Mouse (Mus musculus) neural tube, embryonic 10.5 days (tissue): ENCODE data around the gene Rpp25.

Experiments used
- DNase-seq: peaks from one replicate; pipeline ENCODE4 v3.0.0-alpha.2; 2017; ENCODE audit warnings: low spot score; ENCODE audit errors: extremely low spot score

The Rpp25 gene

DNA sequence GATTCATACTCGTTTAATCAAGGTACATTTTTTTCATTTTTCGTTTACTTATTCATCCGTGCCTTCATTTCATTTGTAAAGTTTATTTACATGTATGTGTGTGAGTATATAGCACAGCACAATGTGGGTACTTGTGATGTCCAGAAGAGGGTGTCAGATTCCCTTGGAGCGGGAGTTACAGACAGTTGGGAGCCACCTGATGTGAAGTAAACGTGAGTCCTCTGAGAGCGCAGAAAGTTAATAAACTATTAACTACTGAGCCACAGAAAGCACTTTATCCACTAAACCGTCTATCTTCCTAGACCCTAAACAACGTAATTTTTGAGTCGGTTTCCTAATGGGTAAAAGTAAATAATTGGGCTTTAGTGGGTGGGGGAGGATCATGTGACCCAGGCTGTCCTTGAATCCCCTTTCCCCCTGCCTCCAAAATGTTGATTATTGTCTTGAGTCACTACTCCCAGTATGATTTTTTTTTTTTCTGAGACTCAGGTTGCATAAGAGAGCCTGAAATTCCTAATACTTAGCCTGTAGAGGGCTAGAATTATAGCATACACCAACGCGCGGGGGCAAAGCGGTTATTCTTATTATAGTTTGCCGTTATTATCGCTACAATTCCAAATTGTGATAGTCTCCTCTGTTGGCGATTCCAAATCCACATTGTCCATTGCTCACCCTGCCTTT, 16.7 kb downstream of the Rpp25 start:
- DNase-seq = no peak

DNA sequence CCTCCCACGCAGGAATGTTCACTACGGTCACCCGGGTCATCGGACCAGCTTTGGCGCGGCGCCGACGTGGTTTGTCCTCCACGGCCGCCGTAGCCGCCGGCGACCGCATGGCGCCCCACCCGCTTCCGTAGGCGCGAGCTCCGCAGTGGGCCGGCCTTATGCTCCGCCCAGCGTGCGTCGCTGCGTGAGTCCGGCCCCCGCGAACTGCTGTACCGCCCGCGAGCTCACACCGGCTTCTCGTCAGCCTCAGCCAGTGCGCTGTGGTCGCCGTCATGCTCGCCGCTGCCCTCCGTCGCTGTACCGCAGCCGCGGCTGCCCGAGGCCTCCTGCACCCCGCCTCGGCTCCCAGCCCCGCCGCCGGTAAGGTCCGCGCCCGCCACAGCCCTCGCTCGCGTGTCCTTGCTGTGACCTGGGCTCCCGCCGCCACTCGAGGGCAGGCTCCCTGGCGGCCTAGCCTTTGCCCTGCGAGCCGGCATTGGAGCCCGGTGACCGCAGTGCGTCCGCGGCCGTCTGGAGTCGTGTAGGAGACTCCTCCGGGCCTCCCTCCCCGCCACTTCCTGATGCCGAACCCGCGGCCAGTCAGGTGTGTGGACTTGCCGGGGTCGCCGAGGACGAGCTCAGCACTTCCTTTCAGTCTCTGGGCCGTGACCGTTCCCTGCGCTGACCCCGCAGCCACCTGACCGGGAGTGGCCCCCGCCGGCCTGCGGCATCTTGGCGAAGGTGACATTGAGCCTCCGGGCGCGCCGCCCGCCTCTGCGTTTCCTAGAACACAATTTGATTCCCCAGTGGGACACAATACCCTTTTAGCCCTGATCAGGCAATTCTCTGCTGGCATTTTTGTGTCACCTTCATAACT, 17.5 kb downstream of the Rpp25 start, which contains the start of gene Cox5a:
Cox5a (plus strand) TSS at position 219 of the 856 bp plus-strand sequence.
- DNase-seq = peak; percentile 90

DNA sequence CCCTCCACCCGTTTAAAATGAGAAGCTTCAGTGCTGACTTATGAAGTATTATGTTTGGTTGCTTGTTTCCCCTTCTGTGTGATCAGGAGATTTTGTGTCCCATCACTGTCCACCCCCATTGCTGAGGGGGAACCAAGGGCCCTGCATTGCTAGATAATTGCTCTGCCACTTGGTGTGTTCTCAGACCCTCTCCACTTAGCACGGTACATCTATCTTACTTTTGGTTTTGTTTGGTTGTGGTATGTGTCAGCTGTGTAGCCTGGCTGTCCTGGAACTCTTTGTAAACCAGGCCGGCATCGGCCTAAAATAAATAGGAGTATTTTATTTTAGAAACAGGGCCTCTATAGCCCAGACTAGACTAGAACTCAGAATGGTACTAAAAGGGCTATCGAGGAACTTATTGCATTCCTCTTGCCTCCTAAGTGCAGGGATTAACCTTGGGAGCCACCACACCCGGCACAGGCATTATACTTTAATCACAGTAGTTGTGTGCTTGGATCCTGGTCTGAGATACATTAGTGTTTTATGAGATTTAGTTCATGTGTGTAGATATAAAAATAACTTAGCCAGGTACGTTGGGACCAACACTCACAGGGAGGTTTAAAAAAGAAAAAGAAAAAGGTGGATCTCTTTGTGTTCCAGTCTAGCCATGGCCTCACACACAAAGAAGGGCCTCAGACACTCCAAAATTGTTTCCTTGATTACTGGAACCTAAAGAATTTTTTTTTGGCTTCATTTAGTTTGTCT, 18.5 kb downstream of the Rpp25 start:
- no peak for DNase-seq

DNA sequence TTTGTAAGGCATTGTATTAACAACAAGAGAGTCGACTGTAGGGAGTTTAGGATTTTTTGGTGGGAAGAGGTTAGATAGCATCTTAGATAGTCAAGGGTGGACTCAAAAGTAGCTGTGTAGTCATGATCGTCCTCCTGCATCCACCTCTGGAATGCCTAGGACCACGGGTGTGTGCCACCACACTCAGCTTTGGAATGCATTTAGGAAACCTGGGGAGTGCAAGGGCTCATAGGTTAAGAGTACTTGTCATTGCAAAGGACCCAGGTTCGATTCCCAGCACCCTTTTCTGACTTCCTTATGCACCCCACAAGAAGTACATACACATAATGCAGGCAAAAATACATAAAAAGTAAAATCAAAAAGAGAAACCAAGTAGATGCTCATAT, 19.0 kb downstream of the Rpp25 start:
- DNase-seq = no peak

DNA sequence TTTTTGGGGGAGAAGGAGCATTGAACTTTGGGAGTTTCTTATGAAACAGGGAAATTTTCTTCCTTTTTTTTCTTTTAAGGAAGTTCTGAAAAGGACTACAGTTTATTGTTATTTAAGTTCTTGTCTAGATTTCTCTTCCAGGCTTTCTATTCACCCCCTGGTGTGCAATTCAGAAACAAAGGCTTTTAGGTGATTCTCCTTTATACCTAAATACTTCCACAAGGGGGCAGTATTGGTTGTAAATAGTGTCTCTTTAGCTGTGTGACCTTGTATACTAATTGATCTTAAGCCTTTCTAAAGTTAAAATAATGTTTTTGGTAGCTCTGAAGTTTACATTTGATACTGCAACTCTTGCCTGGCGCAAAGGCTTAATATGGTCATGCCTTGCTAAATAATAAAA, 19.9 kb downstream of the Rpp25 start:
- DNase-seq = no peak

DNA sequence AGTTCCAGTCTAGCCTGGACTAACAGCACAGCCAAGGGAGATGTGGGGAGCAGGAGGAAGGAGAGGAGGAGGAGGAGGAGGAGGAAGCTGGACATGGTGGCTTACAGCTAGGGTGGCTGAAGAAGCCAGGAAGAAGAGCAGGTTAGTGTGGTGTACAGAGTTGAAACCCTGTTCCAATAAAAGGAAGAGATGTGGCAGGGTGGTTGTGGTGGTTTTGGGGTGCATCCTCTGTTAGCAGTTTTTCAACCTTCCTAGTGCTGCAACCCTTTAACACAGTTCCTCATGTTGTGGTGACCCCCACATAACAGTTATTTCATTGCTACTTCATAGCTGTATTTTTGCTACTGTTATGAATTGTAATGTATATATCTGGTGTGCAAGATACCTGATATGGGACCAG, 20.6 kb downstream of the Rpp25 start:
- no peak for DNase-seq

DNA sequence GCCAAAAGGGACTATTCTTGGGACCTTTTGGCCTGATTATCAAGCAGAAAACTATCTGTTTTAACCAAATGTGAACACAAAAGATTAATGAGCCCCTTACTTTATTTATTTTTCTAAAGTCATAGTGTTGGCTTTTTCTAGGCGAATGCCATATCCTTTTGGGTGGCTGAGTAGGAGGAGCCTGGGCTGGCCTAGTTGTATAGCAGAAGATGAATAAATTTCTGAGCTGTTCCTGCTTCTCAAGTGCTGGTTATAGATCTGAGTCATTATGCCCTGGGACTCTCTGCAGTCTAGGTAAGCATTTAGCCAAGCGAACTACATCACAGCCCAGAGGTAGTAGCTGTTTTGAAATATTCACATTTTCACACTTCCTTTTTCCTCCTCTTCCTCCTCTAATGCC, 21.7 kb downstream of the Rpp25 start:
- DNase-seq = no peak

DNA sequence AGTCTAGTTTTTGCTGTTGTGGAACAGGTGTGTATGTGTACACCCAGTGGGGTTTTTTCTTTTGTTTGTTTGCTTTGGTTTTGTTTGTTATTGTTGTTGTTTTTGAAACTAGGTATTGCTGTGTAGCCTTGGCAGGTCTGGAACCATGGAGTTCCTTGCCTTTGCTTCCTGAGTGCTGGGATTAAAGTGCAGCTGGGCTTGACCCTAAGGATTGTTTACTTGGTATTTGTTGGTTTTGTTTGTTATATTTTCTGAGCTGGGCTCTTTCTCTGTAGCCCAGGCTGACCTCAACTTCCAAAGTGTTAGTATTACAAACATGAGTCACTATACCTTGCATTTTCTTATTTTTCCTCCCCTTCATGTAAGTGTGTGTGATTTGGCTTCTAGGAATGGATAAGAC, 22.6 kb downstream of the Rpp25 start:
- no peak for DNase-seq

DNA sequence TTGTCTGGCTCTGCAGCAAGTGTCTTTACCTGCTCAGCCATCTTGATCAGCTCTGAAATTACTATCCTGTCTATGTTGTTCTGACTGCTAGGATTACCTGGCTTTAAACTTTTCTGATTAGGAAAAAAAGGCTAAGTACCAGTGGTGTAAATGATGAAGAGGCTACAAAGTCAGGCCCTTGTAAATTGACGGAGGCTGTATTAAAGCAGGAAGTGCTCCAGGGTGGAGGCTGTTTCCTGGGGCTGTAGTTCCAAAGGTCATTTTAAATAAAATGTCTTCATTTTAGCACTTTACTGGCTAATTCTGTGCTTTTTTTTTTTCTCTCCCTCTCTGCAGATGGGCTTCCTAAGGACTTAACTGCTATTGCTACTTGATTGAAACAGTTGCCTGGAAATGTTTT, 28.1 kb downstream of the Rpp25 start:
- no peak for DNase-seq

DNA sequence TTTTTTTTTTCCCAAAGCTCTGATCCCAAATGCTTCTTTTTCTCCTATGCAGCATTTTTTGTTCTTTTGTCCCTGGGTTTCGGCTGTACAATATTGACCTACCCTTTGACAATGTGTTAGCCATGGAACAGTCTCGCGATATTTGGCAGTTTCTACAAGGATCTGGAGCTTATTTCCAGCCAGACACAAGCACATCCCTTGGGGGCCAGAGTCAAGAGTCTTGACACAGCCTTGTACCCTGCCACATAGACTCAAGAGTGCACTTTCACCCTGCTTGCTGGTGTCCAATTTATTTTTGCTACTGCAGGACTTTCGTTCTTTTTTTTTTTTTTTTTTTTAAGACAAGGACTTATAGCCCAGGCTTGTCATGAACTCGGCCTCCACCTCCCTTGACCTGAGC, 32.5 kb downstream of the Rpp25 start:
- no peak for DNase-seq

DNA sequence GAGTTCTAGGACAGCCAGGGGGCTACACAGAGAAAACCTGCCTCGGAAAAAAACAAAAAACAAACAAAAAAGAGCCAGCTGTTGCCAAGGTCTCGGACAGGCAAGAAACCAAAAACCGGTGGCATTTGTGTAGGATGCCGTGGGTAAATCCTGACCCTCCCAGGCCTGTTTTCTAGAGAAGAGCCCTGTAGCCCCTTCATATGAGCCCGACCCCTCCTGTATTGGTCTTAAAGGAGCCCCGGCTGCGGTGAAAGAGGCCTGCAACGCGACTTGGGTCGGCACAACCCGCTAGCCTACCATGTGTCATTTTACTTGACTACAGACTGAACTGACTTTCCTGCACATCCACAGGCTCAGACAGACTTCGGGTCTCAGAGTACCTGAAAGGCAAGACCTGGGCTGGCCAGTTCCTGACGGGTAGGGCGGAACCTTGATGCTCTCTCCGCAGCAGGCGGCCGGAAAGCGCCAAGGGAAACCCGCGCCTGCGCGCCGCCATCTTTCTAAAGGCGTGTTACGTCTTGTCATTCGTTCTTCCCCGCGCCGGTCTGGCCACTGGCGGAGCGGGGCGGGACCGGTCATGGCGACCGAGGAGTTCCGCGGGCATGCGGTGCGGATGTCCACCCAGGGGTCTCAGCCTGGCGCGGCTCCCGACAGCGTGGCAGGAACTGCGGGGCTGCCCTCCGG, 33.4 kb downstream of the Rpp25 start, which contains the start of gene Fam219b:
Fam219b (plus strand) TSS at position 485 of the 684 bp plus-strand sequence.
- peak; percentile 88 for DNase-seq

DNA sequence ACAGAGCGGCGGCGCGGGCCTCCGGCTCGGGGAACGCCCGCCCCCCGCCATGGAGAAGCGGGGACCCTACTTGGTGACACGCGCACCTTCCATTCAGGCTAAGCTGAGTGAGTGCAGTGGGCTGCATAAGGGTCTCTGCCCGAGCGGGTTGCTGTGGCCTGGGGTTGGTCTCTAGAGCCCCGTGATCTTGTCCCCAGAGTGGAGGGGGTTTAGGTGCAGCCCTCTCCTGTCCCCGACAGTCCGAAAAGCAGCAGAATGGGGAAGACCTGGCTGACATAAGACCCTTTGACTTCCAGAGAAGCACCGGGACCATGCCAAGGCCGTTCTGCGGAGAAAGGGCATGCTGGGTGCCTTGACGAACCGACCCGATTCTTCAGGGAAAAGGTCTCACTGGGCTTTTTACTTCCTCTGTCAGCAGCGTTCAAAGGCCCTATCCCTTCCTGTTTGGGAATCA, 33.9 kb downstream of the Rpp25 start:
- DNase-seq = no peak

DNA sequence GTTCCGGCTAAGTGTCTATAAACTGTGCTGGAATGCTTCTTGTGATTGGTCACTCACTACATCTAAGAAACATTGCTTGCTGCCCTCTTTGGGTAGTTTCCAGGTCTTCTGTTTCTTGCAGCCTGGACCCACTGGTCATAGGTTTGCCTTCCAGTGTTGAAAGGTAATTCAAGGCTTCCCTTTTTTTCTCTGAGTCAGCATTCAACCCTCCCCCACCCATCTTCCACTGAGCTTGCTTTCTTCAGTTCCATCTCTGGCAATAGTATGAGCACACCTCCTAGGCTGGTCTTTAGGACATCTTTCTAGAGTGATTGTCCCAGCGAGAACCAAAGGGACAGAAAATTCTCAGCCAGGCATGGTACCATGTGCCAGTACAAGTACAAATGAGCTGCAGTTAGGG, 35.7 kb downstream of the Rpp25 start:
- no peak for DNase-seq

DNA sequence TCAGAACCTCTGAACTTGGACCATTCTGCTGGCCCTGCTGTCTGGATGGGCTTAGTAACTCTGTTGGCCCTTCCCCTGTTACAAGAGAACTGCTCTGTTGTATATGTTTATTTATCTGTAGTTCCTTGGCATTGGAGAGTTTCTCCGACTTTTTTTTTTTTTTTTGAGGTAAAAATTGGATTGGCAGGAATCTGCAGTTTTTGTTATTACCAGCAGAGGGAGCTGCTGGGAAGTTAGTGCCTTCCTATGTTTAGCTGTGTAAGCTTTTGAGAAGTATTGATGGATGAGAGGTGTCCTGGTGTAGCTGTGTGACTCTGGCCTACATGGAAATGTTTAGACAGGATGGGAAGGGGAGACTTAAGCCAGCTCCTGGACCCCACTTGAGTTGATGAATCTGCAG, 37.5 kb downstream of the Rpp25 start:
- DNase-seq = no peak

DNA sequence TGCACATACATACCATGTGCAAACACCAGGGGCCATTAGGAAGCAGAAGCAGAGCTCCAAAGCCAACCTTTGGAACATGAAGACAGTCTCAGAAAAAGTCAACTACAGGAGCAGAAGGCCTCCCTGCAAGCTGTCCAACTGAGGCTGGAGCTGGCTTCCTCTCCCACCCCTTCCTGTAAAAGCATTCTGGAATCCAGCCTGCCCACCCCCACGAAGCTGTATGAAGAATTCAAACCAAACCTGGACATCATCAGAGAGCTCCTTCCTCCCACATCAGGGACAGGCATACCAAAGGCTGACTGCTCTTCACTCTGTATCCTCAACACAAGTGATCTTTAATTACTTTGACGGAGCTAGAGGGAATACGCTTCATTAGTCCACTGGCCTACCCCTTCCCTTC, 40.1 kb downstream of the Rpp25 start:
- DNase-seq = no peak

DNA sequence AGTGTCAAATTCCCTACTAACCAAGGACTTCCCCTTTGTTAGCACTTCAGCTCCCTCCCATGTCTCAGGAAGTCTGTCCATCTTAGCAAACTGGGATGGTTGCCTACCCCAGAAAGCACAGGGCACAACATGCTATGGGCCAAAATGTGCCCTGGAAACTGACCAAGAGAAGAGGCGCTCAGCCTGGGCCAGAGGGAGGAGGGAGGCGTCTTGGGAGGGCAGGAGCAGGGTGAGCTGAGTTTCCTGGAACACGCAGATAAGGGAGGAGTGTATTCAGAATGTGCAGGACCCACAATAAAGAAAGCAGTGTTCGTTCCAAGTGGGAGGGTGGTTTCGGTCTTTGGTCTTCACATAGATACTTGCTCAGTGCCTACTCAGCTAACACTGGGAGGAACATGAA, 43.5 kb downstream of the Rpp25 start:
- DNase-seq = no peak

DNA sequence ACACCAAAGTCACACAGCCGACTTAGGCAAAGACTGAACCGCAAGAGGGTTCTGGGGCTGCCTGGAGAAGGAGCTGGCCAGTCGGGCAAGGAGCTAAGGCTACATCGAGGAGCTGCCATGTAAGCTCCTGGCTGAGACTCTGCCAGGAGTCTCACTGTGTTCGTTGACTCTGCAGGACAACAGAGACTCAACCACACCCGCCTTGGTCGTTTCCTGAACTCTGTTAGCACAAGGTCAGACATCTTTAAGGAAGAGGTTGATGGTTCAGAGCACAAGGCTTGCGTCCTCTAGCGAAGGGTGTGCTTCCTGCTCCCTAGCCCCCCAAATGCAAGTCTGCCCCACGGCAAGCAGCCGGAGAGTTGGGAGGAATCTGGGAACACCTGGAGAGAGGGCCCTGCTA, 44.0 kb downstream of the Rpp25 start:
- DNase-seq = no peak

DNA sequence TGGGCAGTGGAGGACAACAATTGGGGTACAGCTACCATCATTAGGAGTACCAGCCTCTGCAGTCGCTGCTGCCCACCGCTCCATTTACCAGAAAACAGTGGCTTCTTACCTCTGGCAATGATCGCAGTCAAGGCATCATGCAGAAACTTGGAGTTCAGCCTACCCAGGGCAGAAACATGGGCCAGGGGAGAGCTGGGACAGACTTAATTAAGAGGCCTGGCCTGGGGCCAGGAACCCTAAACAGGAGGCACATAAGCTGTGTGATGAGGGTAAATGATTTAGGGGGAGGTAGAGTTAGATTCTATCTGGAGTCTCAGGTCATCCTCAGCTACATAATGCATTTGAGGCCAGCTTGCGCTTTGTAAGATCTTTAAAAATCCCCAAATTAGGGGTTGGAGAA, 45.4 kb downstream of the Rpp25 start:
- DNase-seq = no peak

DNA sequence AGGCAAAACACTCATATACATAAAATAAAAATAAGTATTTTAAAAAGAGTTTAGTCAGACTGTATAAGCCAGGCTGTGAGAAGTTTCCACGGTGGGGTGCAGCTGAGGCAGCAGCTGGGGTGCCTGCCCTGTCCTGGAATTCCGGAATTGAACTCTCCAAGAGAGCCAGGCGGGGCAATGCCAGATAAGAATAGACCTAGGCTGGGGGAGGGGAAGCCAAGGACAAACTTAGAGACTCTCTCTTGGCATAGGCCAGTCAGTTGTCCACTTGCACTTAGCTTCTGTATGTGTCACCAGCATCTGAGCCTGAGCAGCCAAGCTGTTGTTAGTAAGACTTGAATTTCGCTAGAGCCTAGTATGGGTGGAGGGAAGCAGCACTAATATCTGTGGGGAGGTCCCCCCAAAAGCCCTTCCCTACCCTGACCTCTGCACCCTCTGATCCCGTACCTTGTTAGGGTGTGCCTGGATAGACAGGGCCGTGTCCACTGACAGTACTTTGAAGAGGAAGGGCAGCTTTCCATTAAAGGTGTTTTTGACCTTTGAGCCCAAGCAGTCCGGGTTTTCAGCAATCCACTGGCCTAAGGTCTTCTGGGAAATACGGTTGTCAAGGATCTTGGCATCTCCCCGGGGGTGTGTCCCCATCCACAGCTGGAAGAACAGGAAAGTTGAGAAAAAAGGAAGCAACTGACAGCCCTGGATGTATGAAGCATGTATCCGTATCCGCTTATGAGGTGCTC, 46.5 kb downstream of the Rpp25 start:
- DNase-seq = no peak

DNA sequence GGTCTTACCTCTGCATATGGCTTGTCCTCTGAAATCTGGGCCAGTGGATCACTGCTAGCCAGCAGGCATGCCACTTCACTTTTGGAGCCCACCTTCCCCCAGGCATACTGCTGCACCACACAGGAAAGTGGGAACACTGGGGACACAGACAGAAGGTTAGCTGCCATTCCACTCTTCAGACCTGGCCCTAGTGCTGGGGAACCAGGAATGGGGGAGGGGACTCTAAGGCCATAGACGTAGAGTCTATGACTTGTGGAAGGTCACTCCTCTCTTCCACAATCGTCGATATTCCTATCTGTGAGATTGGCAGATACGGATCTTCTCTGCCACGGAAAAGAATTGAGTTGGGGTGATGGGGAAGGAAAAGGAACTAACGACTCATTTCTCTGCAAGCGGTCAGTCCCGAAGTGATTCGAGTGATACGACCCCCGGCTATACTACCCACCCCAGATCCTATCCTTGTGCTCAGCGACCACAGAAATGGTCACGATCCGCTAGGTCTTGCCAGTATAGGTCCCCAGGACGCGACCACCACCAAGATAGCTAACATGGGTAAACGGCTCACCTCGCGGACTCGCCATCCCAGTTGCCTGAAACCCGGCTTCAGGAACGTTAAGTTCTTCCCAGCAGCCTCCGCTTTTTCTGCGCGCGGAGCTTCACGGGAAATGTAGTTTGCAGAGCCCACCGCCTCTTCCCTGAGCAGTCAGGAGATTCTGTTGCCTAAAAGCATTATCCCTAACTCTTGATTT, 48.5 kb downstream of the Rpp25 start, which contains the start of gene Mpi:
Mpi (minus strand) TSS at position 625 of the 749 bp plus-strand sequence.
- peak; percentile 60 for DNase-seq
